Mouse (Mus musculus): ENCODE data around the gene Ppm1d.
A peak's percentile ranks its signal among the peaks of the same experiment; 100 is the strongest.

Gene Ppm1d

DNA sequence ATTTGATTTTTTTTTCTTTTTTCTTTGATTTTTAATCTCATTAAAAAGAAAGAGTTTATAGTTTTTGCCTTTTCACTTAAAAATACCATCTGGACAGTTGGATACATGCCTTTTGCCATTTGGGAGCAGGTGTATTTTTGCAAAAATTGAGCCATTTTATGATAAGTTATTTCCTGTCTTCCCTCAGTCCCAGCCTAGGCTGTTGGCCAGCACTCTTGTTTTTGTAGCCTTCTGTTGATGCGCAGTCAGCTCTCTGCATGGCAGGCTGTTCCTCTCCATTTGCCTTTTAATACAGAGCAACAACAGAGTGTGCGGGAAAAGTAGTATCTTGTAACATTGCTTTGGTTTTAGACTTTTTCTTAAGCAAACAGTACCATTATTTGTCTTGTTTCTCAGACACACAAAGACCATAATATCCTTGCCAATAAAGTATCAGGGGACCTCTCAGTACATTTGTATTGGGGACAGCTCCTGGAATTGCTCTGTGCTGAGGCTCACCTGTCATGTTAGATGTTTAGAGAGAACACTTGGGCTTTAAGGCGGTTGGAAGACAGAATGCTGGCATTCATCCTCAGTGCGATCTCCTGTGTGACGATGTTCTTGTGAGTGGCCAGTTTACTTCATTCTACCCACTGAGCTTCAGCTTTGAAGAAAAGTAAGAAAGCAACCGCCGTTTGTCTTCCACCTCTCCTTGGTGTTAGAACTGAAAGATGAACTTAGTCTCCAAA lies 18.3 kb downstream of the Ppm1d start:
- peak; percentile 88 to 89 for DNase-seq

DNA sequence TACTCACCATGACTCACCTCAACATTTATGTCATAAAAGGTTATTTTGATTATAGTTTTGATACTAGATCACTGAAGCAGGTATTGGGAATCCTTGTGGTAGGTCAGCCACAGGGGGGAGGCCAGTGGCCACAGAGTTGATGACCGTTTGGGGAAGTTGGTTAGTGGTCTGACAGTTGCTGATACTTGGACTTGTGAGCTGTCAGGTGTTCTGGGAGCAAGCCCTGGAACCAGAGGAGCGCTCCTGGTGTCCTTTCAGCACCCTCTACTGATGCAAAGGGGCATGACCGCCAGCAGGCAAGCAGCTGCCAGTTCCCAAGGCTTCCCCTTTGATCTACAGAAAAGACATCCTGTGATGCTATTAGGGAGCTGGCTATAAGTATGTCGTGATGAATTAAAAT lies 23.7 kb downstream of the Ppm1d start:
- DNase-seq: peak; percentile 62 to 67

DNA sequence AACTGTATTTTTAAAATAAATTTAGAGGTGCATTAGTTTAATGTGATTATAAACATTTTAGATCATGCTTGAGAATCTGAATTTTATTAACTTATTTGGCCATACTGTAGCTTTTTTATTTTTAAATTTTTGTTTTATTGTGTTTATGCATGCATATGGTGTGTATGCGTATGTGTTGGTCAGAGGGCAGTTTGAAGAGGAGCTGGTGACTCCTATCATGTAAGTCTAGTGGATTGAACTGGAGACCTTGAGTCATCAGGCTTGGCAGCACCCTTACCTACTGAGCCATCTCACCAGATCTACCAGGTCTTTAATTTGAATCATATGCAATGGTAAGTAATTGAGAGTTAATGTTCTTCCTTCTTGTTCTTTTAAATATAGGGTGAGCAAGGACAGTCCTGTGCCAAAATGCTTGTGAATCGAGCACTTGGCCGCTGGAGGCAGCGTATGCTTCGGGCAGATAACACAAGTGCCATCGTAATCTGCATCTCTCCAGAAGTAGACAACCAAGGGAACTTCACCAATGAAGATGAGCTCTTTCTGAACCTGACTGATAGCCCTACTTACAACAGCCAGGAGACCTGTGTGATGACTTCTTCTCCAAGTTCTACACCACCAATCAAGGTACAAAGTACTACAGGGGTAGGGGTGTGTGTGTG lies 28.3 kb downstream of the Ppm1d start:
- no peak for DNase-seq

DNA sequence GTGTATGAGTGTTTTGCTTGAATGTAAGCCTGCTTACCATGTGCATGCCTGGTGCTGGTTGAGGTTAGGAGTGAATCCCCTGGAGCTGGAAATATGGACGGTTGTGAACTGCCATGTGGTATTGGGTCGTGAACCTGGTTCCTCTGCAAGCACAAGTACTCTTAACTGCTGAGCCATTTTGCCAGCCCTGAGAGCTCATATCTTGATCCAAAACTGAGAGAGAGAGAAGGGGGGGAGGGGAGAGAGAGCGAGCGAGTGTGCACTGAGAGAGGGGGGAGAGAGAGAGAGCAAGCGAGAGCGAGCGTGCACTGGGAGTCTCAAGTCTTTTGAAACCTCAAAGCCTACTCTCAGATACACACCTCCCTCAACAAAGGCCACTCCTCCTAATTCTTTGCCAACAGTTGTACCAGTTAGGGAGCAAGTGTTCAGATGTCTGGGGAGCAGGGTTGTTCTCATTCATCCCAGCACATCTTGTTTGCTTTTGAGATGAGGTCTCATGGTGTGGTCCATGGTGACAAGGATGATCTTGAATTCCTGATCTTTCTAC lies 29.1 kb downstream of the Ppm1d start:
- DNase-seq: no peak

DNA sequence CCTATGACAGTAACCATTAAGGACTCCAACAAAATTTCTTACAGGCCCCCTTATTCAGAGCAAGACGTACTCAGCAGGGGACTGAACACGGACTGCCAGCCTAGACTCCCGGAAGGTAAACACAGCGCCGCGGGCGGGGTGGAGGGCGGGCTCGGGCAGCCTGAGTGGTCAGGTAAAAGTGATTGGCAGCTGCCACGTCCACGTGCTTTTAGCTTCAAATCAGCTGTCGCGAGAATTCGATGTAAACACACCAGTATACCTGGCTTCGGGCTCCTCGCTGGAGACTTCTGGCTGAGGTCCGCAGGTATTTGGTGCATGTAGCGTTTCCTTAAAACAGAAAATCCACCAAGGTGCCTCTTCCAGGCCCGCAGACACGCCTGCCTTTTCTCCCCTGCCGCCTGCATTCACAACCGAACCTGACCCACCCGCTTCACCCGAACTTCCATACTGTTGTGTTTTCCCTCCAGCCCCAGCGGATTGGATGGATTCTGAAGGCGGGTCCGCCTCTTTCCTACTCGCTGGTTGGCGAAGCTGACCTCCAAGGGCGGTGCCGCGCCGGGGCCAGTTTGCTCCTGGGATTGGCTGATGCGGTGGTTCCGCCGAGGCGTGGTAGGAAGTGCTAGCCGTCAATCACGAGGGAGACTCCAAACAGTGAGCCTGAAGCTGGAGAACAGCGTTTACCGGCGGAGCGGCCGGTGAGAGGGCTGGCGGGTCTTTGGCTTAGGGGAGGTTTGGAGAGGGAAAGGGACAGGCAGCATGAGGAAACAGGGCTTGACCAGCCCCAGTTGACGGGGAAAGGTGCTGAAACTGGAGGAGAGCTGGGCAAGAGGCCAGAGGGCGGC lies 41.7 kb downstream of the Ppm1d start, which contains the start of gene Bcas3:
Gene Bcas3 (plus strand): TSS at position 629 of the 842 bp plus-strand sequence.
- peak; percentile 98 to 99 for DNase-seq

DNA sequence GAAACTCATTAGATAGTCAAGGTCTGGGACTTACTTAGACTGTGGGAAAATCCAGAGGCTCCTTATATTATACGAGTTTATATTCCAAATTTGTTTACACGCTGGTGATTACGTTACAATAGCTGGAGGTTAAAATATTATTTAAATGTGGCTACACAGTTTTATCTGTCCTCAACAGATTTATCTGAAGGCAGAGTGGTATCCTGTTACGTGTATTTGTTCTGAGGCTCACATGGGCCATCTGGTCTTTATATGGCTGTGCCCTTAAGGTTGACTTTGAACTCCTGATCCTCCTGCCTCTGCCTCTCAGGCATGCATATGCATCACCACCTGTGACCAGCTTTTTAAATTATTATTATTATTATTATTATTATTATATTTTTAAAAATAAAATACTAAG lies 42.8 kb downstream of the Ppm1d start:
- no peak for DNase-seq

DNA sequence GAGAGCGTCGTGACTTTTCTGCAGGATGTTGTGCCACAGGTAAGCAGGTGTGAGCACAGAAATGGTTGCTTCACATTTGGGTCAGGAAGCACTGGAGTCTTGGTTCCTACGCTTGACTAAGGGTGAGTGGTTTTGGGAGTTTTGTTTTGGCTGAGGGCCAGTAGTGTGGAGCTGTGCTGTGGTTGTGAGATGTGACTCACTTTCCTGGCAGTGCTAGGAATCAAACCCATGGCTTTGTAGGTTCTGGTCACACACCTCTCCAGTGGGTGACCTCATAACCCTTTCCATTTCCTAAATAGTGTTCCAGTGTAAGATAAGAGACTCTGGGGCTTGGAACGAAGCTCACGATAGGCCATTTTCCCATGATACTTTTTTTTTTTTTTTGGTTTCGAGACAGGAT lies 48.6 kb downstream of the Ppm1d start:
- no peak for DNase-seq

DNA sequence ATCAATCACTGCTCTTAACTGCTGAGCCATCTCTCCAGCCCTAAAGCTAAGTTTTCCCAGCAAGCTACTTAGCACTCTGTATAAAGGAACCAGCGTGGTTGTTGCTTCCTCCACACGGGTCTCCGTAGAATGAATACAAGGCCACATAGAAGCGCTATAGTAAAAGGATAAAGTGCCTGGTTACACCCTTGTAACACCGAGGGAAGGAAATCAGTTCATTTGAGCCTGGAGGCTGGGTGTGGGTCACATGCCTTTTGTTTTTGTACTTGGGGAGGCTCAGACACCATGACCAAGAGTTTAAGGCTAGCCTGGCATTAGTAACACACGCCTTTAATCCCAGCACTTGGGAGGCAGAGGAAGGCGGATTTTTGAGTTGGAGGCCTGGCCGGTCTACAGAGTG lies 50.6 kb downstream of the Ppm1d start:
- no peak for DNase-seq

DNA sequence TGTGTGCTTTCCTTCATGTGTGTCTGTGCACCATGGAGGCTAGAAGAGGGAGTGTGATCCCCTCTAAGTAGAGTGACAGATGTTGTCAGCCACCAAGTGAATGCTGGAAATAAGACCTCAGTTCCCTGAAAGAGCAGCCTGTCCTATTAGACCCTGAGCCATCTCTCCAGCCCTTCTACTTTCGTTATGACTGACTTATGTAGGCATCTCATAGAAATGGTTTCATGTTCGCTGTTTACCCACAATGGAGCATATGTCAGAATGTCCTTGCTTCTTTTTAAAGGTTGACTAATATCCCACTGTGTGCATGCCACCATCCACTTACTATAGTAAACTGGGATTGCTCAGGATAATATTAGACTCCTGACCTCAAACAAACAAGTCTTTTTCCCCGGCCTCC lies 55.1 kb downstream of the Ppm1d start:
- DNase-seq: no peak

DNA sequence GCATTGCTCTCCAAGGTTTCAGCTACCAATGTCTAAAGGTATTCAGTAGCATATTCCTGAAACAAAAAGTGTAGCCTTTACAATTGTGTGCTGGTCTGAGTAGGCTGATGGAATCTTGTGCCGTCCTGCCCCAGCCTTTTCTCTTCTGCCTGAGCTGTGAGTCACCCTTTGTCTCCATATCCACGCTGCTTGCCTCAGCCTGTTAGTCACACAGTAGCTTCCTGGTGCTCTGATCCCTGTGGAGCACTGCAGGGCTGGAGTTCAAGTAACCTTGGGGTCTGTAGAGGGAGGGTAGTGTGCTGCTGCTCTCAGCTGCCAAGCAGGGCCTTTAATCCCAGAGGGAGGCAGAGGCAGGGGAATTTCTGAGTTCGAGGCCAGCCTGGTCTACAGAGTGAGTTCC lies 56.8 kb downstream of the Ppm1d start:
- DNase-seq: no peak

DNA sequence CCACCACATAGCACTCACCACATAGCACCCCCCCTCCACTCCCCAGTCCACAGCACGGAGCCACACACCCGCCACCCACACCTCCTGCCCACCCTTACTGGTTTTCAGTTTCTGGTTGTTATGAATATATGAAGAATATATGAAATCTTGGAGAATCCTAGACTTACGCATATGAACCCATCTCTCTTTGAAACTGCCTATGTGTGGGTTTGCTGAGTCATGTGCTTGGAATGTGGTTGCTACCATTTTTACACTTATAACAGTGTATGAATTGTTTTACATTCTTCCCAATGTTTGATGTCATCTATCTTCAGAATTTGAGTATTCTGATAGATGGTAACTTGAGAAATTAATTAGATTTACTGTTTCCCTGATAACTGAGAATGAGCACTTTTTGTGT lies 68.0 kb downstream of the Ppm1d start:
- no peak for DNase-seq

DNA sequence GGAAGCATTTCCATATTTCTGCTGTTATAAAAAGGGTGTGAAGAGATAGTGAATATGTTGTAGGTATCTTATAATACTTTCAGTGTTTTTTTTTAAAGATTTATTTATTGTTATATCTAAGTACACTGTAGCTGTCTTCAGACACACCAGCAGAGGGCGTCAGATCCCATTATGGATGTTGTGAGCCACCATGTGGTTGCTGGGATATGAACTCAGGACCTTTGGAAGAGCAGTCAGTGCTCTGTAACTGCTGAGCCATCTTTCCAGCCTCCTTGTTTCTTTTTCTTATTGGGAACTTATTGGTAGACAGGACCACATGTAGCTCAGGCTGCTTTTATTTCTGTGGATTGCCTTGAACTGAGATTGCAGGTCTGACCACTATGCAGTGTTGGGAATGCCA lies 69.0 kb downstream of the Ppm1d start:
- DNase-seq: no peak

DNA sequence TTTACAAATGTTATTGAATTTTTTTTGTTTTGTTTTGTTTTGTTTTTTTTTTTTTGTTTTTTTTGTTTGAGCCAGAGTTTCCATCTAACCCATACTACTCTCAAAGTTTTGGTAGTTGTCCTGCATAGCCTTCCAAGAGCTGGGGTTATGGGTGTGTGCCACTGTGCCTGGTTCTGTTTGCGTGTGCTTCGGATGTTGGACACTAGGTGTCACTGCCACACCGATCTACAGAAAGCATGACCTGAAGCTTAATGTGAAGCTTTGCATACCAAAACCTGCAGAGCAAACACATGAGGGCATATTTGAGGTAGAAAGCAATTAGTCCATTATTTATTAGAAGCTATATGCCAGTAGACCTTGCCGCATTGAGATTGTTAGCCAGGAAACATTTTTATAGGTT lies 71.0 kb downstream of the Ppm1d start:
- DNase-seq: peak; percentile 76 to 77

DNA sequence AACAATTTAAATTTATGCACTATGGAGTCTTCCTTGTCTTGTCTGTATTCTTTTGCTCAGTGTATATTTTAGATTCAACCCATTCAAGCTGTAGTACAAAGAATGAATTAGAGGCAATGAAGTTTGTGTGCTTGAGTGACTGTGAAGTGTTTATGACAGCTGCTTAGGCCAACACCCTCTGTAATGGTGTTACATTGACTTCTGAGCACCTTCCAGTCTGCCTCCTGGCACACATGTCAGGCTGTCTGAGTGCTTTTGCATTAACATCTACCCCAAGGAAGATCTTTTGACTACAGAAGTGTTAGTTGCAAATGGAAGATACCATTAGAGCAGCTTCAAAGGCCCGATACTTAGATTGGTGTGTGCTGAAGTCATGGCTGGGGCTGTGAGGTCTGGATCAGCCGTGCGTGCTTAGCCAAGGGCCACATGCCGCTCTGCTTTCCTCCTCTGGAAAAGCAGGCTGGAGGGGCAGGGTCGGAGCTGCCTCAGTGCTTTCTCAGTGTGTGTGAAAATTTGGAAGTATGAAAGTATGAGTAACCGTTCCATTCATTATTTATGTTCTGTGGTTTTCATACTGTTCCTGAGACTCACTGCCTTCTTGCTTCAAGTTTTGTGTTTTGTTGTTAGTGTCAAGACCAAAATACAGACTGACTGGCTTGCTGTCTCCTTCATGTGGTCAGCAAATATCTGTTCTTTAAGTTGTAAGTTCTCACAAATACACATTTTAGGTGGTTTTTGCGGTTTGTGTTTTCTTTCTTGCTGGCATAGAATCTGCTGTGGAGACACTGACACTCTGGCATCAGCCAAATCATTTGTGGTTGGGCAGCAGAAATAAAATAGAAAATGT lies 73.2 kb downstream of the Ppm1d start:
- DNase-seq: no peak

DNA sequence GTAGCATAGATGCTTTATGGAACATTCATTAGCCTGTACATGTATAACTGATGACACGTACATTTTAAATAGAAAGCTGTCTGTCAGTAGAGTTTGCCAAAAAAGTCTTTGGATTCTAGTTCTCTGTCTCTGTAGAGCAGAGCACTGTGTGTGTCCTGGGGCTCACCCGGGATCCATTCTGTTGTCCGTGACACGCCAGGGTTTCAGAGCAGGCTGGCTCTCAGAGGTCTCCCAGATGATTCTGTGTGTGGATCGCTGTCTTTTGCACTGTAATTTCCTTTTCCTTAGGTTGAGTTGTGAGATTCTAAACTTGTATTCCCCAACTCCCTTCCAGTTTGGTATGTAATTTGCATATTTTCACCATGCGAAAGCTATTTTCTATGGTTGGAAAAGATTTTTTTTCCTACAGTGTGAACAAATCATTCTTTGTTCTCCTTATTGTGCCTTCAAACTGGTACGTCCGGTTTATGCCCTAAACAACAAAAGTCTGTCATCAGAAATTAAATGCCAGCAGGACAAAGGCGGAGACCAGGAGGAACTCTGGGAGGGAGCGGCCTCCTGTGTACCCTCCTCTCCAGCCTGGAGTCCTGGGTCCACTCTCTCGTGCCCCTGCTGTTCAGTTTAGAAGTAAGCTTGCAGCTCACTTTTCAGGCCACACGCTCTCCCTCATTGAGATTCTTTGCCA lies 81.3 kb downstream of the Ppm1d start:
- peak in 1 of 2 experiments; percentile 17 for DNase-seq

DNA sequence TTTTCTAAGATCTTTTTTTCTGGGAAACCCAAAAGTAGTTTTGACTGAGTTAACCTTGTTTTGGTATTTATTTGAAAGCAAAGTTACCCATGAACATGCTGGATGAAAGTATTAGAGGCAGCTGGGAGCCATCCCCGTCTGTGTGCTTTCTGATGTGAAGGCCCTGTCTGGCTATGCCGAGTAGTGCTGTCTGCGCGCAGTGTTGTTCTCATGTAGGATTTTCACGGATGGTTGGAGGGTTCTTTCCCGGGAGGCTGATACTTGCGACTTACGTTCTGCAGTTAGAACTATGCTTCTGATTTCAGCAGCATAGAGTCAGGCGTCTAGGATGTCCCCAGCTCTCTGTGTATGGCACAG lies 81.8 kb downstream of the Ppm1d start:
- peak; percentile 12 to 20 for DNase-seq

DNA sequence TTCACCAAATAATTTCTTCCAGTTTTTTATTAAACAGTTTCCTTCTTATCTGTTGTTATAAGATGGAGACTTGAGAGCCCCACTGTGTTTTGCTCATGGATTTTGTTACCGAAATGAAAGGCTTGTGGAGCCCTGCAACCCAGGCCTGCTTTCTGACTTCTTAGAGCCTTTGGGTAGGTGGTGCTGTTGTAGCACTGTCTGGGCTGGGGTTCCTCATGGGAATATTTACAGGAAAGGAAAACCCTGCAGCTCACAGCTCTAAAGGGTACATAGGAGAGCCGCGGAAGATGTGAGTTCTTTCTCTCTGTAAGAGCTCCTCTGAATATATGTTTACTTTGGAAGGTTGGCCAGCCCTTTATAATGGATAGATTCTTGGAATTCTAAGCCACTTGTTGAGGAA lies 82.9 kb downstream of the Ppm1d start:
- no peak for DNase-seq

DNA sequence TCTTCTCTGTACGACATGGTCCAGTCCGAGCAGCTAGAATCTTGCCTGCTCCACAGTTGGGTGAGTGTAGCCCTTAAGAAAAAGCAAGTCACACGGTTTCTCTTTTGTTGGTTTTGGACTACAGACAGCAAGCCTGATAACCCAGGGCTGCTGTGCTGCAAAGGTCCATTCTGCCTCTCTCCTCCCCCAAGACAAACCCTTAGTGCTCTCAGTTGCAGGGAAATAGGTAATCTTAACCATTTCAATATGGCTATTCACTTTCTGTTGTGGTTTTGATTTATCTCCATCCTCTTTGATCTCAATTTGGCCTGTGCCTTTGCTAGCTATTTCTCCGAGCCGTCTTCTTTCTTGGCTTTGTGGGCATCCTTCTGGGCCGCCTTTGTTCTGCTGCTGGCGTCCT lies 84.3 kb downstream of the Ppm1d start:
- DNase-seq: no peak
